Mouse (Mus musculus) heart, embryonic 16.5 days (tissue): ENCODE results near the gene 2010300C02Rik. TPM values are rescaled to one million over a fixed set of nuclear protein-coding genes. Genes with fewer than 3 reads are reported as not detected.
"Not testable (repeated sequence)": the region's sequence is repeated elsewhere in the genome, so short reads cannot be mapped to it uniquely, and the experiment has no call there.

Experiments used
- ATAC-seq: fragments of 200-750 bp; cut with Nextera tagmentation; replicated peaks from 2 replicates; pipeline ENCODE4 v1.8.0; 2017; ENCODE audit warnings: moderate number of reproducible peaks; ENCODE audit not compliant: insufficient read depth, low FRiP score; ENCODE audit errors: extremely low read depth
- H3K27ac ChIP-seq: fragments of 300-500 bp; sonication (generic); 2 replicates; pipeline ENCODE4 v1.5.1; 2014; ENCODE audit warnings: mild to moderate bottlenecking, low read length, control low read depth, moderate library complexity
- H3K27me3 ChIP-seq: fragments of 300-500 bp; sonication (generic); 2 replicates; pipeline ENCODE4 v1.6.1; 2014; ENCODE audit warnings: low read length, mixed read lengths; ENCODE audit not compliant: control insufficient read depth, insufficient read depth
- H3K36me3 ChIP-seq: fragments of 300-500 bp; sonication (generic); 2 replicates; pipeline ENCODE4 v1.6.1; 2014; ENCODE audit not compliant: control insufficient read depth, insufficient read depth
- H3K4me1 ChIP-seq: fragments of 300-500 bp; sonication (generic); 2 replicates; pipeline ENCODE4 v1.6.1; 2014; ENCODE audit warnings: low read length, mixed read lengths; ENCODE audit not compliant: control insufficient read depth, insufficient read depth
- H3K4me2 ChIP-seq: fragments of 300-500 bp; sonication (generic); 2 replicates; pipeline ENCODE4 v1.6.1; 2014; ENCODE audit warnings: low read depth, mild to moderate bottlenecking, control low read depth, low read length
- H3K4me3 ChIP-seq: fragments of 300-500 bp; sonication (generic); 2 replicates; pipeline ENCODE4 v1.5.1; 2014; ENCODE audit warnings: mild to moderate bottlenecking, control low read depth, low read length
- H3K9ac ChIP-seq: fragments of 300-500 bp; sonication (generic); 2 replicates; pipeline ENCODE4 v1.6.1; 2014; ENCODE audit warnings: low read length, control low read depth
- H3K9me3 ChIP-seq: fragments of 300-500 bp; sonication (generic); replicated peaks from 2 replicates; pipeline ENCODE4 v1.6.1; 2016; ENCODE audit warnings: low read length; ENCODE audit not compliant: control insufficient read depth
- WGBS: fragments of 180-500 bp; shearing (Covaris S2); extraction: QIAGEN DNeasy Blood & Tissue Kit; methylation state at CpG from one replicate; pipeline ENCODE4 v1.1.7; 2014; 5-methylcytosine and 5-hydroxymethylcytosine counted together
- polyA plus RNA-seq: library from polyadenylated mRNA; unstranded; fragments of >200 nt; fragmentation: Nextera tagmentation; extraction: Ambion mirVana; gene quantifications from 2 replicates; pipeline ENCODE4 v1.2.1, GENCODE M21; 2015

Gene 2010300C02Rik
- polyA plus RNA-seq, 1 experiment from 2014 or later: 4.5 TPM

DNA sequence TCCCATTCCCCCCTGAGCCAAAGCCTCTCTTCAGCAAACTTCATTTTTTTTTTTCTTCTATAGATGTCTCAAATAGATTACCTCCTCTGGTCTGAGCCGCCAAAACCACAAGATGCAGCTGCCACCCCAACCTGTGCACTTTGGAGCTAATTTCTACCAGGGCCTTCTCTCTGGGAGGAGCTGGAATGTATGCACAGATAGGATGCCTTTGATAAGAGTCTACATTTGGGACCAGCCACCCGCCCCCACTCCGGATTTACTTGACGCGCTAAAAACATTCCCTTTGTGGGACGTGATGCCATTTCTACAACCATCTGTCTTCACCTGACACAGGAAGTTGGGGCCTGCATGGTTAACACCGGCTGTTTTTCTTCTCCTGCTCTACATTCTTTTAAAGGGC, 105.0 kb downstream of the 2010300C02Rik start:
- Histone ChIP-seq H3K36me3 (no peaks in the 10 kb centered on the region), H3K27ac (no peak overlapping the region), H3K27me3 (no peaks in the 10 kb centered on the region), H3K9ac (peak overlapping the region; percentile 10; the same call in 1 of the 2 replicates), H3K4me2 (peak overlapping the region; percentile 44; the same call in 1 of the 2 replicates), H3K9me3 (no peaks in the 10 kb centered on the region), H3K4me3 (no peak overlapping the region), H3K4me1 (peaks cover 14% of the 10 kb centered on the region)
- ATAC-seq: no peak
- WGBS: 17% methylated on average over 7 of the region's 7 CpGs

DNA sequence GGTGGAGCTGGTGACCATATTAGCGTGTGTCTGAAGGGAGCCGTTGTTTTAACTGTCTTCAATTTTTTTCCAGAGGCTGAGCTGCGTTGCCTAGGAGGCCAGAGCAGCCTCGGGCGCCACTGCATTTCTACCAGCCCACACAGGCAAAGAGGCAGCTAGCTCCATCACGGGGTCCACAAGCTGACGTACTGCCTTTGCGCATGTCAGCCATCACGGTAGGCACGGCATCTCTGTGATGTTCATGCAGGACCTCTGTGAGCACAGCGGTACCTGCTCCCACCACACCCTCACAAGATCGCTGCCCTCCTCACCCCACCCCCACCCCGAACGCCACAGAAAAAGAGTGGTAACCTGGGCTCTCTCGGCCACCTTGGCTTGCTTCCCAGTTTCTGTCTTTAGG, 105.8 kb downstream of the 2010300C02Rik start:
- Histone ChIP-seq H3K9me3 (no peaks in the 10 kb centered on the region), H3K27me3 (no peaks in the 10 kb centered on the region), H3K4me2 (peak overlapping the region; percentile 44), H3K9ac (0 out of 2 replicates have a peak overlapping the region, but pooled peaks have one; percentile 10), H3K4me1 (peaks cover 14% of the 10 kb centered on the region), H3K36me3 (no peaks in the 10 kb centered on the region), H3K27ac (no peak overlapping the region), H3K4me3 (peak overlapping the region; percentile 20; the same call in 1 of the 2 replicates)
- WGBS: 51% methylated on average over 15 of the region's 15 CpGs
- no peak for ATAC-seq

DNA sequence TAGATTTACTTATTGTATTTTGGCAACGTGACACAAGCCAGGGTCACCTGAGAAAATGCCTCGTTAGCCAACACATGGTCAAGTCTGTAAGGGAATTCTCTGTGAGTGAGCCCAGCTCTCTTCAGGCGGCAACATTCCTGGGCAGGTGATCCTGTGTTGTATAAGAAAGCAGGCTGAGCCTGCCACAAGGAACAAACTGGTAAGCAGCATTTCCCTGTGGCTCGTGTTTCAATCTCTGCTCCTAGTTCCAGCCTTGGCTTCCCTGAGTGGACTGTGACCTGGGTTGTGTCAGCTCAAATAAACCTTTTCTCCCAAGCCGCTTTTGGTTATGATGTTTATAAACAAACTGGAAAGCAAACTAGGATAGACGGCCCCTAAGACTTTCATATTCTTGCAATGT, 108.9 kb downstream of the 2010300C02Rik start:
- H3K27me3 ChIP-seq: no peaks in the 10 kb centered on the region
- no peak for ATAC-seq
- H3K4me1 ChIP-seq: peaks cover 14% of the 10 kb centered on the region
- no peak overlapping the region for H3K4me2 ChIP-seq
- no peaks in the 10 kb centered on the region for H3K9me3 ChIP-seq
- no peaks in the 10 kb centered on the region for H3K36me3 ChIP-seq
- H3K27ac ChIP-seq: no peak overlapping the region
- H3K9ac ChIP-seq: no peak overlapping the region
- no peak overlapping the region for H3K4me3 ChIP-seq
- 71% methylated on average over 6 of the region's 6 CpGs for WGBS

DNA sequence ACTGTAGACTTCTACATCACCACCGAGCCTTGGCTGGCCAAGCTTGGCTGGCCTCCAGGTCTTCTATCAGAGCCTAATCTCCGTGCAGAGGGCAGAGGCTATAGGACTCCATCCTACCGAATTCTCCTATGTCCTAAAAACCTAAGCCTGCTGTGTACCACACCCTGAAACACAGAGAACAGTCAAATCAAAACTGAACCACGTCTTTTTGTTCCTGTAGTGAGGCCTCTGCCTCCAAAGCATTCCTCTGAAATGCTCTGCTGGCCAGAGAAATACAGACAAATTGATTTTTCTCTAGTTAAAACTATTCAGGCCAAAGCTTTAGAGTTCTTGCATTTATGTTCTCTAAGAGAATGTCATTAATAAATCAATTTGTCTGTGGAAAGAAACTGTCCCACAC, 109.6 kb downstream of the 2010300C02Rik start:
- WGBS: 57% methylated on average over 4 of the region's 4 CpGs
- H3K9ac ChIP-seq: no peak overlapping the region
- no peaks in the 10 kb centered on the region for H3K27me3 ChIP-seq
- H3K4me3 ChIP-seq: no peak overlapping the region
- H3K4me2 ChIP-seq: no peak overlapping the region
- no peaks in the 10 kb centered on the region for H3K9me3 ChIP-seq
- H3K4me1 ChIP-seq: peaks cover 9% of the 10 kb centered on the region
- no peak for ATAC-seq
- H3K27ac ChIP-seq: no peak overlapping the region
- H3K36me3 ChIP-seq: no peaks in the 10 kb centered on the region

DNA sequence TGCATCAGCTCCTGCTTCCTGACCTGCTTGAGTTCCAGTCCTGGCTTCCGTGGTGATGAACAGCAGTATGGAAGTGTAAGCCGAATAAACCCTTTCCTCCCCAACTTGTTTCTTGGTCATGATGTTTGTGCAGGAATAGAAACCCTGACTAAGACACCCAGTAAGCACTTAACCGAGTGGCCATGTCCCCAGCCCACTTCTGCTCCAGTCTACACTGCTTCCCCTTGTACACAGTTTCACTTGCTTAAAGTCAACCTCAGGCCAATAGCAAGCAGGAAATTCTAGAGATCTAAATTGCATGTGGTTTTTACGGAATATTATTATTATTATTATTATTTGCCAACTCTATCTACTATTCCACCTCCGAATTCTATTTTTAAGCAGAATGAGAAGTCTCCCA, 114.2 kb downstream of the 2010300C02Rik start:
- not testable (repeated sequence) for H3K27me3 ChIP-seq, H3K9ac ChIP-seq, H3K27ac ChIP-seq, H3K9me3 ChIP-seq, H3K36me3 ChIP-seq, H3K4me1 ChIP-seq, H3K4me2 ChIP-seq, ATAC-seq, H3K4me3 ChIP-seq
- WGBS: 82% methylated on average over 3 of the region's 5 CpGs

DNA sequence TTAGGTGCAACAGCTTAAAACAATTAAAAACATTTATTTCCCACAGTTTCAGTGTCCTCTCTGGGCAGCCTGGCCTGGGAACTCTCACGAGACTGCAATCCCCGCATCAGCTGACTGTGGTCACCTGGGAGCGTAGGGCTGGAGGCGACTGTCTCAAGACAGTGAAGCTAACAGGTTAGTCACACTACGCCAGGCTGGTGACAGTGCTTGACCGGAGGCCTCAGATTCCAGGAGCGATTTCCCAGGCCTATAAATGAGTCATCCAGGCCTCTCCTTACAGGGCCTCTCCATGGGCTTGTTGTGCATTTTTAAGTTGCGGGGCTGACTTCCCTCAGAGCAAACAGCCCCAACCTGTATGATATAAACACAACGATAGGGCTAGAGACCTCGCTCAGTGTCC, 116.7 kb downstream of the 2010300C02Rik start:
- no peaks in the 10 kb centered on the region for H3K36me3 ChIP-seq
- H3K27me3 ChIP-seq: no peaks in the 10 kb centered on the region
- H3K4me3 ChIP-seq: no peak overlapping the region
- no peak overlapping the region for H3K9ac ChIP-seq
- WGBS: 91% methylated on average over 10 of the region's 10 CpGs
- no peaks in the 10 kb centered on the region for H3K9me3 ChIP-seq
- H3K4me2 ChIP-seq: no peak overlapping the region
- peaks cover 5% of the 10 kb centered on the region; the same call in 1 of the 2 replicates for H3K4me1 ChIP-seq
- H3K27ac ChIP-seq: no peak overlapping the region
- no peak for ATAC-seq

DNA sequence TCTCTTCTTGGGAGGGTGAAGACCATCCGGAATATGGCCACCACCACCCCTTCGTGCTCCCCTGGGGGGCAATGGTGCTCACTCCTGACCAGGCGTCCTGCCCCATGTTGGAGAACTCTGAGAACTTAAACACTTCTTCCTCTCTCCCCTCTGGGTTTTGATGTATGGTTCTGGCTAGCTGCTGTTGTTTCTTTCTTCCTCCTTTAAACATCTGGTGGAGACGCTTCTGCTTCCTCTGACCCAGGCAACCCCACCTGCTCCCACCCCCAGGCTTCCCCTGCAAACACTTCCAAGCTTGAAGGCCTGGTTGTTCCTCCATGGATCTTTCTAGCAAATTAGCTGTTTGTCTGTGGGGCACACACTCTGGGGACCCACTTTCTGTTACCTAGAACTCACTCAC, 117.6 kb downstream of the 2010300C02Rik start:
- Histone ChIP-seq H3K4me3 (no peak overlapping the region), H3K4me1 (peaks cover 5% of the 10 kb centered on the region; the same call in 1 of the 2 replicates), H3K36me3 (no peaks in the 10 kb centered on the region), H3K4me2 (no peak overlapping the region), H3K9me3 (no peaks in the 10 kb centered on the region), H3K9ac (no peak overlapping the region), H3K27me3 (no peaks in the 10 kb centered on the region), H3K27ac (no peak overlapping the region)
- WGBS: 82% methylated on average over 4 of the region's 4 CpGs
- no peak for ATAC-seq

DNA sequence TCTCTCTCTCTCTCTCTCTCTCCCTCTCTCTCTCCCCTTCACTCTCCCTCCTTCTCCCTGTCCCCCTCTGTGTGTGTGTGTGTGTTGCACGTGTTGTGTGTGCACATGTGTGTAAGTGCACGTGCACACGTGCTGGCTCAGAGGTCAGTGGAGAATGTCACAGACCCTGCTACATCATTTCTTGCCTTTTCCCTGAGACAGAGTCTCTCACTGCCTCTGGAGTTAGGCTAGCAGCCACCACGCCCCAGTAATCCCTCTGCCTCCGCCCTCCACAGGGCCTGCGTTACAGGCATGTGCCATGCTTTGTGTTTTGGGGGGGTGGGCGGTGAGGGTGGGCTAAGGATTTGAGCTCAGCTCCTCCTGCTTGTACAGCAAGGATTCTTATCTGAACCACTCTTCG, 118.4 kb downstream of the 2010300C02Rik start:
- Histone ChIP-seq H3K4me3 (no peak overlapping the region), H3K27ac (no peak overlapping the region), H3K36me3 (no peaks in the 10 kb centered on the region), H3K9ac (no peak overlapping the region), H3K27me3 (no peaks in the 10 kb centered on the region), H3K4me1 (peaks cover 5% of the 10 kb centered on the region; the same call in 1 of the 2 replicates), H3K4me2 (no peak overlapping the region), H3K9me3 (no peaks in the 10 kb centered on the region)
- no peak for ATAC-seq
- 81% methylated on average over 8 of the region's 8 CpGs for WGBS

DNA sequence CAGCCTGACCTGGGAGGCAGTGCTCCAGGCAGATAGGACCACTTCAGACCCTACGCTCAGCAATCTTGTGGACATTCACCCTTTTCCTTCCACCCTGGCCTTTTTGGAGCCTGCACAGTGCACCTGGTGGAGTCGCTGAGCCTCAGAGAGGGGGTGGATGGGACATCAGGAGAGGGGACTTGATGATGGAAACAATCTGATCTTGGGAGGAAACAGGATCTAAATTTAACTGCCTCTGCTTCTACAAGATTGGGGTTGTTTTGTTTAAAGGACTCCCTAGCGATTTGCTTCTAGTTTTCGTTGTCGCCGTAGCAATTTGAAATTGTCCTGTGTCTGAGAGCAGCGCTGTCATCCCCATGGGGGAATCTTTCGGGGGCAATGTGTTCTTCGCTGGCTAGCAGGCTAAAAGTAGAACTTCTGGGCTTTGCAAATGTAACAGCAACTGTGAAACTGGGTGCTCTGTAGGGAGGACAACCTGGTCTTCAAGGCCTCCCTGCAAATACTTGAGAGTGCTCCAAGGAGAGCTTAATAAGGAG, 119.2 kb downstream of the 2010300C02Rik start:
- Histone ChIP-seq H3K4me3 (no peak overlapping the region), H3K4me1 (peaks cover 5% of the 10 kb centered on the region; the same call in 1 of the 2 replicates), H3K4me2 (no peak overlapping the region; the same call in 1 of the 2 replicates), H3K36me3 (no peaks in the 10 kb centered on the region), H3K27me3 (no peaks in the 10 kb centered on the region), H3K9me3 (no peaks in the 10 kb centered on the region), H3K27ac (no peak overlapping the region), H3K9ac (no peak overlapping the region)
- no peak for ATAC-seq
- WGBS: 48% methylated on average over 9 of the region's 9 CpGs
